Mouse (Mus musculus) lung, postnatal 36 days (tissue): Measurements from ENCODE around the gene Prps1l3.
"Not testable (repeated sequence)": the region's sequence is repeated elsewhere in the genome, so short reads cannot be mapped to it uniquely, and the experiment has no call there.

Experiments used
- DNase-seq: peaks from one replicate; pipeline ENCODE4 v3.0.0; 2022; ENCODE audit warnings: mixed read lengths

Gene Prps1l3

GRCm38 (mm10) chr12:57230192-57230706 lies at the start of gene Prps1l3, which contains the start of gene Mipol1:
Gene Prps1l3, plus strand, starts transcription at chr12:57230412.
Gene Mipol1, plus strand, starts transcription at chr12:57230427.
- peak; percentile 91 for DNase-seq

- peak; percentile 7 for DNase-seq
Measured at GRCm38 (mm10) chr12:57184401-57185147, 45.6 kb upstream of the Prps1l3 start.

GRCm38 (mm10) chr12:57185475-57185874 lies 44.7 kb upstream of the Prps1l3 start:
- peak; percentile 28 for DNase-seq

- no peak for DNase-seq
Measured at GRCm38 (mm10) chr12:57186126-57186525, 44.1 kb upstream of the Prps1l3 start.

- no peak for DNase-seq
Measured at GRCm38 (mm10) chr12:57187032-57187431, 43.2 kb upstream of the Prps1l3 start.

- DNase-seq, result peak; percentile 15
Measured at GRCm38 (mm10) chr12:57194609-57195008, 35.6 kb upstream of the Prps1l3 start.

- no peak for DNase-seq
Measured at GRCm38 (mm10) chr12:57196286-57196607, 34.0 kb upstream of the Prps1l3 start.

- peak; percentile 5 for DNase-seq
Measured at GRCm38 (mm10) chr12:57196608-57197362, 33.4 kb upstream of the Prps1l3 start.

- no peak for DNase-seq
Measured at GRCm38 (mm10) chr12:57197363-57198026, 32.7 kb upstream of the Prps1l3 start, which contains the start of gene Slc25a21. Gene Slc25a21, minus strand, starts transcription at chr12:57197472.

GRCm38 (mm10) chr12:57198269-57198668 lies 31.9 kb upstream of the Prps1l3 start:
- no peak for DNase-seq

GRCm38 (mm10) chr12:57199427-57199826 lies 30.8 kb upstream of the Prps1l3 start:
- no peak for DNase-seq

- DNase-seq, result no peak
Measured at GRCm38 (mm10) chr12:57201901-57202300, 28.3 kb upstream of the Prps1l3 start.

GRCm38 (mm10) chr12:57204276-57204851 lies 25.8 kb upstream of the Prps1l3 start:
- no peak for DNase-seq

GRCm38 (mm10) chr12:57211353-57212311 lies 18.6 kb upstream of the Prps1l3 start:
- peak; percentile 69 for DNase-seq

- DNase-seq, result not testable (repeated sequence)
Measured at GRCm38 (mm10) chr12:57212463-57212862, 17.7 kb upstream of the Prps1l3 start.

- DNase-seq, result no peak
Measured at GRCm38 (mm10) chr12:57226411-57226810, 3.8 kb upstream of the Prps1l3 start.

GRCm38 (mm10) chr12:57227776-57228175 lies 2.4 kb upstream of the Prps1l3 start:
- DNase-seq, result no peak

- DNase-seq, result no peak
Measured at GRCm38 (mm10) chr12:57229703-57230102, 509 bp upstream of the Prps1l3 start.

- DNase-seq, result peak; percentile 48
Measured at GRCm38 (mm10) chr12:57231085-57231875, 1.1 kb downstream of the Prps1l3 start.

GRCm38 (mm10) chr12:57233386-57233785 lies 3.2 kb downstream of the Prps1l3 start:
- DNase-seq, result no peak
